Mouse (Mus musculus): ENCODE measurements around the gene Acot3.
A peak's percentile ranks its signal among the peaks of the same experiment; 100 is the strongest.
"Not testable (repeated sequence)": the region's sequence is repeated elsewhere in the genome, so short reads cannot be mapped to it uniquely, and the experiment has no call there.

Acot3 gene

GRCm38 (mm10) chr12:84051937-84052474 lies at the start of gene Acot3:
Gene Acot3, plus strand, starts transcription at chr12:84052144.
- Histone ChIP-seq H3K9me3 (ENCODE audit: low read length) (peaks cover 15% of the 10 kb centered on the region), H3K36me3 (ENCODE audit: insufficient read depth, low read length) (no peaks in the 10 kb centered on the region), H3K4me3 (replicated peaks; ENCODE audit: low read length) (peak within 1 kb of the TSS; percentile 76), H3K27me3 (ENCODE audit: insufficient read depth, low read length) (peaks cover 35% of the 10 kb centered on the region), H3K4me1 (replicated peaks; ENCODE audit: low read depth, low read length) (peaks cover 45% of the 10 kb centered on the region)
- TF ChIP-seq CTCF (conservative IDR thresholded peaks at IDR 0.05; ENCODE audit: low read length) = no peak
- TF ChIP-seq NANOG (IDR thresholded peaks at IDR 0.05; ENCODE audit: borderline replicate concordance, low read length) = no peak
- TF ChIP-seq POU5F1 (IDR thresholded peaks at IDR 0.05; ENCODE audit: borderline replicate concordance, low read length) = no peak

- Histone ChIP-seq H3K9me3 (ENCODE audit: low read length) (peaks cover 39% of the 10 kb centered on the region), H3K4me3 (replicated peaks; ENCODE audit: low read length) (no peak overlapping the region), H3K4me1 (replicated peaks; ENCODE audit: low read depth, low read length) (peaks cover under 1% of the 10 kb centered on the region; the same call in 1 of the 2 replicates), H3K27me3 (ENCODE audit: insufficient read depth, low read length) (peaks cover 10% of the 10 kb centered on the region), H3K36me3 (ENCODE audit: insufficient read depth, low read length) (no peaks in the 10 kb centered on the region)
- TF ChIP-seq NANOG (IDR thresholded peaks at IDR 0.05; ENCODE audit: borderline replicate concordance, low read length) = no peak
These were observed 48.1 kb upstream of the Acot3 start for GRCm38 (mm10) chr12:84003866-84004265.

GRCm38 (mm10) chr12:84008251-84008650 lies 43.7 kb upstream of the Acot3 start:
- Histone ChIP-seq H3K27me3 (ENCODE audit: insufficient read depth, low read length) (peaks cover 27% of the 10 kb centered on the region), H3K9me3 (ENCODE audit: low read length) (peaks cover 21% of the 10 kb centered on the region), H3K4me3 (replicated peaks; ENCODE audit: low read length) (no peak overlapping the region), H3K36me3 (ENCODE audit: insufficient read depth, low read length) (no peaks in the 10 kb centered on the region), H3K4me1 (replicated peaks; ENCODE audit: low read depth, low read length) (peaks cover 15% of the 10 kb centered on the region)
- TF ChIP-seq CTCF (conservative IDR thresholded peaks at IDR 0.05; ENCODE audit: low read length) (no peak), NANOG (IDR thresholded peaks at IDR 0.05; ENCODE audit: borderline replicate concordance, low read length) (no peak), POU5F1 (IDR thresholded peaks at IDR 0.05; ENCODE audit: borderline replicate concordance, low read length) (no peak)

GRCm38 (mm10) chr12:84008729-84009128 lies 43.2 kb upstream of the Acot3 start:
- TF ChIP-seq CTCF (conservative IDR thresholded peaks at IDR 0.05; ENCODE audit: low read length) (no peak), POU5F1 (IDR thresholded peaks at IDR 0.05; ENCODE audit: borderline replicate concordance, low read length) (no peak), NANOG (IDR thresholded peaks at IDR 0.05; ENCODE audit: borderline replicate concordance, low read length) (no peak)
- H3K36me3 ChIP-seq (ENCODE audit: insufficient read depth, low read length) = no peaks in the 10 kb centered on the region
- H3K4me3 ChIP-seq (replicated peaks; ENCODE audit: low read length) = peak overlapping the region; percentile 74
- H3K9me3 ChIP-seq (ENCODE audit: low read length) = peaks cover 16% of the 10 kb centered on the region
- peaks cover 27% of the 10 kb centered on the region for H3K27me3 ChIP-seq (ENCODE audit: insufficient read depth, low read length)
- H3K4me1 ChIP-seq (replicated peaks; ENCODE audit: low read depth, low read length) = peaks cover 16% of the 10 kb centered on the region

GRCm38 (mm10) chr12:84009171-84009965 lies 42.6 kb upstream of the Acot3 start, which contains the start of gene Acot1:
Gene Acot1, plus strand, starts transcription at chr12:84009490.
- H3K9me3 ChIP-seq (ENCODE audit: low read length) = peaks cover 14% of the 10 kb centered on the region
- peak within 1 kb of the TSS; percentile 74 for H3K4me3 ChIP-seq (replicated peaks; ENCODE audit: low read length)

GRCm38 (mm10) chr12:84010201-84010600 lies 41.7 kb upstream of the Acot3 start:
- H3K9me3 ChIP-seq (ENCODE audit: low read length) = peaks cover 14% of the 10 kb centered on the region
- H3K4me3 ChIP-seq (replicated peaks; ENCODE audit: low read length) = peak overlapping the region; percentile 74
- TF ChIP-seq POU5F1 (IDR thresholded peaks at IDR 0.05; ENCODE audit: borderline replicate concordance, low read length) (no peak), NANOG (IDR thresholded peaks at IDR 0.05; ENCODE audit: borderline replicate concordance, low read length) (no peak), CTCF (conservative IDR thresholded peaks at IDR 0.05; ENCODE audit: low read length) (no peak)
- peaks cover 18% of the 10 kb centered on the region for H3K4me1 ChIP-seq (replicated peaks; ENCODE audit: low read depth, low read length)
- H3K36me3 ChIP-seq (ENCODE audit: insufficient read depth, low read length) = 0 out of 2 replicates have a peak, but pooled peaks cover 3% of the 10 kb centered on the region
- peaks cover 27% of the 10 kb centered on the region for H3K27me3 ChIP-seq (ENCODE audit: insufficient read depth, low read length)

More at GRCm38 (mm10) chr12:84009171-84009965, 42.6 kb upstream of the Acot3 start, which contains the start of gene Acot1:
- not testable (repeated sequence) for H3K36me3 ChIP-seq (ENCODE audit: insufficient read depth, low read length)
- Histone ChIP-seq H3K27me3 (ENCODE audit: insufficient read depth, low read length) (peaks cover 27% of the 10 kb centered on the region), H3K4me1 (replicated peaks; ENCODE audit: low read depth, low read length) (peaks cover 16% of the 10 kb centered on the region)

GRCm38 (mm10) chr12:84011251-84012040 lies 40.5 kb upstream of the Acot3 start:
- no peak overlapping the region for H3K4me3 ChIP-seq (replicated peaks; ENCODE audit: low read length)
- H3K4me1 ChIP-seq (replicated peaks; ENCODE audit: low read depth, low read length) = peaks cover 26% of the 10 kb centered on the region
- H3K27me3 ChIP-seq (ENCODE audit: insufficient read depth, low read length) = peaks cover 27% of the 10 kb centered on the region
- TF ChIP-seq NANOG (IDR thresholded peaks at IDR 0.05; ENCODE audit: borderline replicate concordance, low read length) = no peak
- TF ChIP-seq CTCF (conservative IDR thresholded peaks at IDR 0.05; ENCODE audit: low read length) = no peak
- H3K36me3 ChIP-seq (ENCODE audit: insufficient read depth, low read length) = 0 out of 2 replicates have a peak, but pooled peaks cover 3% of the 10 kb centered on the region
- H3K9me3 ChIP-seq (ENCODE audit: low read length) = peaks cover 14% of the 10 kb centered on the region

GRCm38 (mm10) chr12:84013130-84013529 lies 38.8 kb upstream of the Acot3 start:
- H3K9me3 ChIP-seq (ENCODE audit: low read length) = peaks cover 5% of the 10 kb centered on the region
- peaks cover 24% of the 10 kb centered on the region for H3K27me3 ChIP-seq (ENCODE audit: insufficient read depth, low read length)
- peaks cover 28% of the 10 kb centered on the region for H3K4me1 ChIP-seq (replicated peaks; ENCODE audit: low read depth, low read length)
- 0 out of 2 replicates have a peak, but pooled peaks cover 3% of the 10 kb centered on the region for H3K36me3 ChIP-seq (ENCODE audit: insufficient read depth, low read length)
- no peak for TF ChIP-seq NANOG (IDR thresholded peaks at IDR 0.05; ENCODE audit: borderline replicate concordance, low read length)
- TF ChIP-seq CTCF (conservative IDR thresholded peaks at IDR 0.05; ENCODE audit: low read length) = peak; percentile 27; the same call in 1 of the 2 replicates
- H3K4me3 ChIP-seq (replicated peaks; ENCODE audit: low read length) = no peak overlapping the region
